Mouse (Mus musculus) myocyte (in vitro differentiated cells): ENCODE results near the gene Calr4.

Experiments used
- CEBPB ChIP-seq: IDR thresholded peaks from 2 replicates; pipeline ENCODE4 v1.6.1; 2011; ENCODE audit warnings: mild to moderate bottlenecking, moderate library complexity; ENCODE audit not compliant: poor library complexity, insufficient read depth, severe bottlenecking
- E2F4 ChIP-seq: IDR thresholded peaks from one replicate; pipeline ENCODE4 v1.6.1; 2011; ENCODE audit warnings: mild to moderate bottlenecking, control low read depth, moderate library complexity; ENCODE audit not compliant: insufficient read depth
- MAX ChIP-seq: IDR thresholded peaks from one replicate; pipeline ENCODE4 v1.6.1; 2011; ENCODE audit warnings: low read depth, mild to moderate bottlenecking, control low read depth
- MYOD1 ChIP-seq, 3 experiments: IDR thresholded peaks; one replicate each; pipeline ENCODE4 v1.6.1; 2011; ENCODE audit warnings: control low read depth in 2 of 3, low read depth in 2 of 3, mild to moderate bottlenecking in 2 of 3, moderate library complexity in 1 of 3; ENCODE audit not compliant: insufficient read length in 2 of 3, control insufficient read depth in 1 of 3
- MYOG ChIP-seq, 3 experiments: IDR thresholded peaks; one replicate each; pipeline ENCODE4 v1.6.1; 2011; ENCODE audit warnings: control low read depth in 2 of 3, low read depth in 2 of 3, mild to moderate bottlenecking in 2 of 3; ENCODE audit not compliant: insufficient read length in 2 of 3, control insufficient read depth in 1 of 3, insufficient read depth in 1 of 3
- POLR2A ChIP-seq: IDR thresholded peaks from one replicate; pipeline ENCODE4 v1.6.1; 2011; ENCODE audit warnings: low read depth, mild to moderate bottlenecking, control low read depth, moderate library complexity; ENCODE audit not compliant: insufficient read length
- POLR2AphosphoS2 ChIP-seq: IDR thresholded peaks from one replicate; pipeline ENCODE4 v1.6.1; 2011; ENCODE audit warnings: low read depth, control low read depth; ENCODE audit not compliant: insufficient read length
- REST ChIP-seq: IDR thresholded peaks from one replicate; pipeline ENCODE4 v1.6.1; 2011; ENCODE audit warnings: mild to moderate bottlenecking, control low read depth, moderate library complexity; ENCODE audit not compliant: insufficient read depth, insufficient read length
- TCF3 ChIP-seq: IDR thresholded peaks from one replicate; pipeline ENCODE4 v1.6.1; 2011; ENCODE audit warnings: low read depth, control low read depth; ENCODE audit not compliant: insufficient read length
- USF1 ChIP-seq: IDR thresholded peaks from one replicate; pipeline ENCODE4 v1.6.1; 2011; ENCODE audit warnings: low read depth, mild to moderate bottlenecking, control low read depth, moderate library complexity

DNA sequence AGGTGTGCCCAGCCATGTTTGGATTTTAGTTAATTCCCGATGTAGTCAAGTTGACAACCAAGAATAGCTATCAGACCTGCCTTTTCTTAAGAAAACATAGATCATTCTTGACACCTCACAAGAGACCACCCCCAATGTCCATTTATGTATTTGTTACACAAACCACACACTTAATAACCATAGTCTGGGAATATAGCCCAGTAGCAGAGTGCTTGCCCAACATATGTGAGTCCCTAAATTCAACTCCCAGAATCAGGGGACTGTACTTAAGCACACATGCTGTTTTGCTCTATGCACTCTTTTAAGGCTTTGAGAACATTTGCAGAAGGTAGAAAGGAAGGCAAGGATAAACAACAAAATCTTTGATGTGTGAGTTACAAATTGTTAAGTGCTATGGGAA, 30.4 kb upstream of the Calr4 start:
- TF ChIP-seq USF1 (no peak), POLR2A (no peak), POLR2AphosphoS2 (no peak), TCF3 (no peak), MYOG (IDR thresholded peaks at IDR 0.05; ENCODE audit: control insufficient read depth in 1 of 3, insufficient read depth in 1 of 3, insufficient read length in 2 of 3, low read depth in 2 of 3) (no peak), MAX (no peak), REST (no peak), E2F4 (no peak), CEBPB (no peak), MYOD1 (IDR thresholded peaks at IDR 0.05; ENCODE audit: control insufficient read depth in 1 of 3, insufficient read length in 2 of 3, low read depth in 2 of 3) (no peak)
